Mouse (Mus musculus): ENCODE results near the gene Ppp1r12a.

DNA sequence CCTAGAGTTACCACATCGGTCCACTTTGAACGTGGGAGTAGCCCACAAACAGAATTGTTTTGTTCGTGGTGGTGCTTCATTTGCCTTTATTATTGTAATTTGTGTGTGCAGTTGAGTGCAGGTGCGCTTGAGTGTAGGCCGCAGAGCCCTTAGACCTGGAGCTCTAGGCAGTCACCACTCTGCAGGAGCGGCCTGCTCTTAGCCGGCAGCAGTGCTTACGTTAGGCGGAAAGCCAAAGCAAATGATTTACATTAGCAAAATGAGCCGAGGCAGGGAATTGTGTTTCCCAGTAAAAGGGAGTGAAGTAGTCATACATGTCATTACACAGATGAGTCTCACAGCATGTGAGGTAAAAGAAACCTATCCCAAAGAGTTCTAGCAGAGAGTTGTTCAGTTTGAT, 77.1 kb downstream of the Ppp1r12a start:
- TF ChIP-seq FLI1 (IDR thresholded peaks at IDR 0.05; ENCODE audit: low read length): no peak
- no peak for TF ChIP-seq GATA1 (IDR thresholded peaks at IDR 0.05; ENCODE audit: borderline replicate concordance, low read length)
